Mouse (Mus musculus): ENCODE results near the gene Susd4.

DNA sequence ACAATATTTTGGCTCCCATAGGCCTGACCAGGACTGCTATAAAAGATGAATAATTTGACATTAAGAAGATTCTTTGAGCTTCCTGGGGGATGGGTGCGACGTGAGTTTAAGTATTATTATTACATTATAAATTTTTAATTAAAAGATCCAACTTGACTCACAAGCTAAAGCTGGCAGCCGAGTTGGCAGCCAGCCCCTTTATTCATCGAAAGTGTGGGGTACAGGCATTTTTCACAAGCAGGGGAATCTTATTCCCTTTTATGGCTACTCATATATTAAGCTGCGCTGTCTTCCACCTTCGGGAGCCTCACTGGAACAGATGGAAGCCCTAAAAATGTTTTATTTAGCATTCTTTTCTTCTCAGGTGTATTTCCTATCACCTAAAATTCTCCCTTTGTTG, 76.9 kb downstream of the Susd4 start:
- TF ChIP-seq CTCF (IDR thresholded peaks at IDR 0.05; ENCODE audit: low read depth, low read length) (no peak), POLR2A (IDR thresholded peaks at IDR 0.05; ENCODE audit: extremely low read depth, insufficient read depth, low read length) (no peak)
